Mouse (Mus musculus): ENCODE results near the gene Gm28998.
"Not testable (repeated sequence)": the region's sequence is repeated elsewhere in the genome, so short reads cannot be mapped to it uniquely, and the experiment has no call there.

The Gm28998 gene

DNA sequence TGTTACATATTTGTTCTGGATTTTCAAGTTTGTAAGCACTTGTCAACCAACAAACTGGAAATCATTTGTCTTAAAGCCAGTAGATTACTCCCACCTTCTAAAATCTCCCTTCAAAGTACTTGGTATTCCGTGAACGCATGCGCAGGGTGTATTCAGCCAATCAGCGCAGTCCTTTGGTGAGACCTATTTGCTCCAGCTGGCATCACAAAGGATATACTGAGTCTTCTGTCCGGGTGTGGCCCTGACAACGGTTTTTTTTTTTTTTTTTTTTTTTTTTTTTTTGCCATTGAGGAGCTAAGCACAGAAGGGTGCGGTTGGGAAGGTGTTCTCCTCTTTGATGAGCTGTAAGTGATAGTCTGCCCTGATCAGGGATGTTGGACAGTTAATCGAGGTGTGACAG lies at the start of gene Gm28998:
TSS of gene Gm28998 (plus strand) at position 301 of the 400 bp plus-strand sequence.
- not testable (repeated sequence) for DNase-seq (ENCODE audit: low spot score in 2 of 2)

Data from spleen, postnatal 36 days (tissue).